Mouse (Mus musculus) embryonic facial prominence, embryonic 14.5 days (tissue): ENCODE results near the gene Qrich1. TPM values are rescaled to one million over a fixed set of nuclear protein-coding genes. Genes with fewer than 3 reads are reported as not detected.
A peak's percentile ranks its signal among the peaks of the same experiment; 100 is the strongest.

Experiments
- ATAC-seq: fragments of 200-750 bp; cut with Nextera tagmentation; 2 replicates; pipeline ENCODE4 v1.8.0; 2017; ENCODE audit warnings: low read depth, moderate number of reproducible peaks, moderate TSS enrichment
- DNase-seq: peaks from one replicate; pipeline ENCODE4 v3.0.0-alpha.2; 2015; ENCODE audit warnings: low spot score
- H3K27ac ChIP-seq: fragments of 300-500 bp; sonication (generic); replicated peaks from 2 replicates; pipeline ENCODE4 v1.5.1; 2014; ENCODE audit warnings: low read depth, mild to moderate bottlenecking, low read length, moderate library complexity
- H3K27me3 ChIP-seq: fragments of 300-500 bp; sonication (generic); replicated peaks from 2 replicates; pipeline ENCODE4 v1.6.1; 2014; ENCODE audit warnings: low read length; ENCODE audit not compliant: control insufficient read depth, insufficient read depth
- H3K36me3 ChIP-seq: fragments of 300-500 bp; sonication (generic); 2 replicates; pipeline ENCODE4 v1.6.1; 2014; ENCODE audit warnings: low read length, mixed read lengths; ENCODE audit not compliant: control insufficient read depth, insufficient read depth
- H3K4me1 ChIP-seq: fragments of 300-500 bp; sonication (generic); 2 replicates; pipeline ENCODE4 v1.6.1; 2014; ENCODE audit warnings: antibody characterized with exemption, low read length; ENCODE audit not compliant: control insufficient read depth, insufficient read depth
- H3K4me2 ChIP-seq: fragments of 300-500 bp; sonication (generic); 2 replicates; pipeline ENCODE4 v1.6.1; 2014; ENCODE audit warnings: low read depth, mild to moderate bottlenecking, low read length, moderate library complexity, mixed read lengths
- H3K4me3 ChIP-seq: fragments of 300-500 bp; sonication (generic); 2 replicates; pipeline ENCODE4 v1.5.1; 2014; ENCODE audit warnings: low read depth, mild to moderate bottlenecking, low read length
- H3K9ac ChIP-seq: fragments of 300-500 bp; sonication (generic); 2 replicates; pipeline ENCODE4 v1.6.1; 2014; ENCODE audit warnings: low read depth, mild to moderate bottlenecking, low read length, moderate library complexity, mixed read lengths
- H3K9me3 ChIP-seq: fragments of 300-500 bp; sonication (generic); 2 replicates; pipeline ENCODE4 v1.6.1; 2016; ENCODE audit warnings: low read length; ENCODE audit not compliant: control insufficient read depth
- WGBS: fragments of 180-500 bp; shearing (Covaris S2); extraction: QIAGEN DNeasy Blood & Tissue Kit; methylation state at CpG from one replicate; pipeline ENCODE4 v1.1.7; 2014; 5-methylcytosine and 5-hydroxymethylcytosine counted together
- polyA plus RNA-seq: library from polyadenylated mRNA; unstranded; fragments of >200 nt; fragmentation: Nextera tagmentation; extraction: Ambion mirVana; gene quantifications from 2 replicates; pipeline ENCODE4 v1.2.1, GENCODE M21; 2014

Qrich1 gene
- polyA plus RNA-seq, 1 experiment from 2014 or later, result 110 TPM

DNA sequence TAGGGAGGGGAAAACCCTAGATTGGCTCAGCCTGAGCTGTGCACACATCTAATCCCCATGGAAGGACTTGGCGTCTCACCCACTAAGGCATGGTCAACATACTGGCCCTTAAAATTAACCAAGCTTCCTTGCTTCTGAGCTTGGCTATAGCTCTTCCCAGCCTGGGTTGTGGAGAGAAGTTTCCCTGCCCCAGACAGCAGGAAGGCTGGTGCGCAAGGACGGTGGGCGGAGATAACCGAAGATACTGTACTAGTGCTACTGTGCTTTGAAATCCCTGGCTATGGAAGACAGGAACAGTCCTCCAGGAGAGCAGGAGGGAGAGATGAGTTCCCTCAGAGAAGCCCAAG, 62.7 kb downstream of the Qrich1 start:
- Histone ChIP-seq H3K27ac (peak overlapping the region; percentile 85; the same call in 1 of the 2 replicates), H3K4me2 (peak overlapping the region; percentile 86), H3K9me3 (no peaks in the 10 kb centered on the region), H3K27me3 (no peaks in the 10 kb centered on the region), H3K4me3 (peak overlapping the region; percentile 68), H3K9ac (peak overlapping the region; percentile 91), H3K4me1 (peaks cover 18% of the 10 kb centered on the region), H3K36me3 (peaks cover 19% of the 10 kb centered on the region)
- ATAC-seq (no peak), DNase-seq (no peak)
- 74% methylated on average over 5 of the region's 5 CpGs for WGBS

DNA sequence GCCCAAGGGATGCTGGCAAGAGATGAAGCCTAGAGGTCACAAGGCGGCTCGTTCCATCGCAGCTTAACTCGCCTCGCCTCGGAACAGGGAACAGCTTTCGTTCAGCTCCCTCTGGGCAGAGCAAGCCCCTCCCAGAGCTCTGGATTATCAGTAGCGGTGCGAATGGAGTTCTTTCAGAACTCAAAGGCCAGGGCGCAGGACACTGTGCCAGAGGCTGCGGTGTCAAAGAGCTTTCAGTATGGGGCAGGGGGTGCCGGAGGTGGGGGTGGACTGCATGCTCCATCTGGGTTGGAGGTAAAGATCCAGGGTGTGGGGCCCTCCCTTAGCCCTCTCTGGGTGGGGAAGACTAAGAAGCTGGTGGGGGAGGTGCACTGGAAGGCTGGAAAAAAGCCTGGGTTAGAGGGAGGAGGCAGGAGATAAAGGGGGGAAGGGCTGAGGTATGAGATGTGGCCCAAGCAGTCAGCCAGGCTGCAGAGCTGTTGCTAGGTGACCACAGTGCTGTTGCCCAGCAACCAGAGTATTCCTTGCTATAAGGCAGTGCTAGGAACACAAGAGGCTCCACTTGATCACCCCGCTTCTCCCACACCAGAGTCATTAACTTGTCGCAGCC, 71.1 kb downstream of the Qrich1 start:
- H3K9ac ChIP-seq, result peak overlapping the region; percentile 47; the same call in 1 of the 2 replicates
- H3K27ac ChIP-seq, result peak overlapping the region; percentile 84
- ATAC-seq (peak; percentile 96), DNase-seq (peak; percentile 95)
- H3K4me3 ChIP-seq, result 0 out of 2 replicates have a peak overlapping the region, but pooled peaks have one; percentile 8
- no peaks in the 10 kb centered on the region for H3K27me3 ChIP-seq
- peaks cover 11% of the 10 kb centered on the region for H3K4me1 ChIP-seq
- WGBS, result 5% methylated on average over 14 of the region's 14 CpGs
- H3K36me3 ChIP-seq, result no peaks in the 10 kb centered on the region; the same call in 1 of the 2 replicates
- H3K4me2 ChIP-seq, result peak overlapping the region; percentile 49
- no peaks in the 10 kb centered on the region for H3K9me3 ChIP-seq

DNA sequence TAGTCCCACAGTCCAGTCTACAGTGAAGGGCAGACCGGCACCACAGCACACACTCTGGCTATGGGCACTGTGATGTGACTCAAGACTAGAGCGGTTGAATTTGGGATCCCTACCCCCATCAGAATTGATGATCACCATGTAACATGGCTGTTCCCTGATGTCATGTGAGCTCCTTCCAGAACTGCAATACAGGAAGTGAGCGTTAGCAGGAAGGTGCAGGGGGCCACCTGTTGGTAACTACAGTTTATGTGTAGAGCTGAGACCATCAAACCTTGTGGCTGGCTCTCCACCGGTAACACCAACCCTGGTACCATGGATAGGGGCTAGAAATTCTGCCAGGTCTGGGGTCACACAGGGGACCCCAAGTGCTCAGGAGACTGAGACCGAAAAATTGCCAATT, 72.6 kb downstream of the Qrich1 start:
- Histone ChIP-seq H3K4me1 (peaks cover 11% of the 10 kb centered on the region), H3K4me3 (no peak overlapping the region), H3K36me3 (no peaks in the 10 kb centered on the region), H3K27ac (no peak overlapping the region), H3K9ac (no peak overlapping the region), H3K9me3 (no peaks in the 10 kb centered on the region), H3K4me2 (no peak overlapping the region), H3K27me3 (no peaks in the 10 kb centered on the region)
- no peak for ATAC-seq
- DNase-seq, result peak; percentile 23
- 68% methylated on average over 5 of the region's 5 CpGs for WGBS

DNA sequence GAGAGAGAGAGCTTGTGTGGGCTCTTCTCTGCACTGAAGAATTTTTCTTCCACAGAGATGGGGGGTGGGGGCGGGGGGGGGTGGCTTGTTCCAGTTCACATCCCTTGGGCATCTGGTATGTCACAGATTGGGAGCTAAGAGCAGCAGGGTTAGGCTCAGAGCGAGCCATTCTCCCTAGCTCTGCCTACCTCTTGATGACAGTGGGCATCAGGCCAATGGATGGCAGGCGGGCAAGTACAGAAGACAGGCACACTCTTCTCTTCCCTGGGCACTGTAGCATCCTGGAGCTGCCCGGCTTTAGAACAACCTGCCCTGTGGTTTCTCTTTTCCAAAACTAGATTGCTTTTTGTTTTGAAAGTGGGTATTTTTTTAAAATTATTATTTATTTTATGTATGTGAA, 74.9 kb downstream of the Qrich1 start:
- Histone ChIP-seq H3K27me3 (no peaks in the 10 kb centered on the region), H3K27ac (no peak overlapping the region), H3K36me3 (no peaks in the 10 kb centered on the region), H3K4me1 (peaks cover 11% of the 10 kb centered on the region), H3K9me3 (no peaks in the 10 kb centered on the region), H3K4me2 (no peak overlapping the region), H3K9ac (no peak overlapping the region), H3K4me3 (no peak overlapping the region)
- WGBS, result 91% methylated on average over 4 of the region's 4 CpGs
- DNase-seq (no peak), ATAC-seq (no peak)

DNA sequence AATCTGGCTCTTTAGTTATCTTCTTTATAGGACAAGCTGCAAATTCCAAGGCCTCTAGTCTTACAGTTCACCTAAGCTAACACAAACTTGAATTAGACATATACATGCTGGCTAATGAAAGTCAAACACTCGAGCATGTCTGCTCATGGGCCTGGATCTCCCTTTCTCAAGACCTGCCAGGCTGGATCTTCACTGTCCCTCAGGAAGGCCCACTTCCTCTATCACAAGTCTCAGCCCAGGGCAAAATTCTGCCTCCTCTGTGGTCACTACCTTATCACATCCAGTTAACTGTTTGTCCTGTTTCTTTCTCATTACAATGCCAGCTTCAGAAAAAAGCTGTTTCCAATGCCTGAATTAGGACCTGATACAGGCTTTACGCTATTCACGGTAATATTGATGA, 77.7 kb downstream of the Qrich1 start:
- no peak for ATAC-seq
- Histone ChIP-seq H3K27me3 (no peaks in the 10 kb centered on the region), H3K4me3 (no peak overlapping the region), H3K9ac (no peak overlapping the region), H3K36me3 (no peaks in the 10 kb centered on the region), H3K9me3 (no peaks in the 10 kb centered on the region), H3K27ac (no peak overlapping the region), H3K4me2 (no peak overlapping the region), H3K4me1 (no peaks in the 10 kb centered on the region)
- 75% methylated on average over 3 of the region's 3 CpGs for whole genome bisulfite sequencing
- no peak for DNase-seq

DNA sequence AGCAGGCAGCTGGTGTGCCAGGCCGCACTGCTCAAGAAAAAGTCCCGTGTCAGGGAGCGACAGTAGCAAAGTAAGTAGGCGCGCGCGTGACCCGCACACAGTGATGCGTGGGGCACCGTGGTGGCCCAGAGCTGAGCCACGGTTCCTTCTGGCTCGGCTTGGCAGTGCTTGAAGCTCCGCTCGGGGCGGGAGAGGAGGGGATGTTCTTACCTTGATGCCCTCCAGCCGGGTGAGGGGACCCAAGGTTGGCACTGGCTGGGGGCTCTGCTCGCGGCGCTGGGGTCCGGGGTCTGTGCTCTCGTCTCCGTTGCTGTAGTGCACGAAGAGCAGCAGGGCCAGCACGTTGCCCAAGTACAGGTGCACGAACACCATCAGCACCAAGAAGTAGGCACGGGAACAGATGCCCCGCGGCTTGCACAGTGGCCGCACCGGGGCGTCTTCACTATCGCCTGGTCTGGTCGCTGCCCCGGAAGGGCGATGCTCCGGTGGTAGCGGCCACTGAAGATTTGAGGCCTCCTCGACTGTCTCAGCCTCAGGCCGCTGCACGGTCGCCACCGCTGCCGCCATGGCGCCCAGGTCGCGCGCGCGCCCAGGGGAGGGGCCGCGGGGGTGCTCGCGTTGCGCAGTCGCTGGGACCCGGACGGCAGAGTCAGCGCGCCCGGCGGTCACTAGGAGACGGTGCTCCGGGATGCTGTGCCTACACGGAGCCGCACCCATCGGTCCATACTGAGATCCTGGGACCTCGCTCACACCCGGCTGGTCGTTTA, 80.6 kb downstream of the Qrich1 start, which contains the start of gene P4htm:
P4htm (minus strand) TSS at position 670 of the 767 bp plus-strand sequence.
- H3K27ac ChIP-seq, result no peak within 1 kb of the TSS
- 3% methylated on average over 43 of the region's 69 CpGs for WGBS
- peak within 1 kb of the TSS; percentile 74 for H3K4me3 ChIP-seq

DNA sequence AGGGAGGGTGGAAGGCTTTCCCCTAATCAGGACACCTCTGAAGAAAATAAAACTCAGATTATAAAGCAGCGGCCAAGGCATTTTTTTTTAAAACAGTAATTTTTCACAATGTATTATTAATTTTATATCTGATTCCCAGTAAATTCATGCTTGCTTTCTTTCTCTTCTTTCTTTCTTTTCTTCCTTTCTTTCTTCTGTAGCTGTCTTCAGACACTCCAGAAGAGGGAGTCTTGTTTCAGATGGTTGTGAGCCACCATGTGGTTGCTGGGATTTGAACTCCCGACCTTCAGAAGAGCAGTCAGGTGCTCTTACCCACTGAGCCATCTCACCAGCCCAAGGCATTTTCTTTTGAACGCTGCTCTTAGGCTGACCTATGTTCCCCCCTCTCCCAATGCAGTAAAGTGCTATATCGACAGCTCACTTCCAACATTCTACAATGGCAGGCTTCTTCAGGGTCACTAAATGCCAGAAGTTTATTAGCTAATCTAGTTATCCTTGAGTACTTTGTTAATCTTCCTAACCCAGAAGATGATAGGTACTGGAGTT, 82.5 kb downstream of the Qrich1 start:
- Histone ChIP-seq H3K9ac (no peak overlapping the region), H3K4me2 (no peak overlapping the region), H3K36me3 (peaks cover 13% of the 10 kb centered on the region), H3K4me3 (no peak overlapping the region), H3K27ac (no peak overlapping the region), H3K4me1 (no peaks in the 10 kb centered on the region), H3K27me3 (no peaks in the 10 kb centered on the region), H3K9me3 (no peaks in the 10 kb centered on the region)
- no peak for ATAC-seq
- peak; percentile 55 for DNase-seq
- WGBS, result 81% methylated on average over 4 of the region's 4 CpGs

More for the DNA sequence above, 80.6 kb downstream of the Qrich1 start, which contains the start of gene P4htm:
- DNase-seq, result peak; percentile 69
- peak within 1 kb of the TSS; percentile 95 for H3K4me2 ChIP-seq
- H3K9me3 ChIP-seq, result no peaks in the 10 kb centered on the region
- H3K4me1 ChIP-seq, result no peaks in the 10 kb centered on the region
- ATAC-seq, result peak; percentile 74
- peak within 1 kb of the TSS; percentile 80 for H3K9ac ChIP-seq
- H3K36me3 ChIP-seq, result no peaks in the 10 kb centered on the region
- H3K27me3 ChIP-seq, result no peaks in the 10 kb centered on the region

DNA sequence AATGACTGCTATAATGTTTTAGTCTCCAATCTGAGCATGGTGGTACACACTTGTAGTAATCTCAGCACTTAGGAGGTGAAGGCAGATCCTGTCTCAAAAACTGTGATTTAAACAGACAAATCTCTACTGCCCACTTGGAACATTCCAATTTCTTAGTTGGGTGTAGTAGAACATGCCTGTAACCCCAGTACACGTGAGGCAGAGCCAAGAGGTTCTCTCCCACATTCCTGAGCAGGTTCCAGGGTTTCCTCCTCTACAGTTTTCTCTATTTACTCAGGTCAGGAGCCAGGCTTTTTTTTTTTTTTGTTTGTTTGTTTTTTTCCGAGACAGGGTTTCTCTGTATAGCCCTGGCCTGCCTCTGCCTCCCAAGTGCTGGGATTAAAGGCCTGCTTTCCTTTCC, 83.4 kb downstream of the Qrich1 start:
- H3K4me1 ChIP-seq, result no peaks in the 10 kb centered on the region
- ATAC-seq, result no peak
- DNase-seq, result no peak
- H3K36me3 ChIP-seq, result peaks cover 21% of the 10 kb centered on the region
- no peak overlapping the region for H3K4me3 ChIP-seq
- 46% methylated on average over 2 of the region's 2 CpGs for WGBS
- H3K9ac ChIP-seq, result no peak overlapping the region
- H3K27ac ChIP-seq, result no peak overlapping the region
- no peak overlapping the region for H3K4me2 ChIP-seq
- no peaks in the 10 kb centered on the region for H3K27me3 ChIP-seq
- no peaks in the 10 kb centered on the region for H3K9me3 ChIP-seq
